Mouse (Mus musculus) ES-E14 (cell line): ENCODE results near the gene Atp6v0a1. TPM values are rescaled to one million over a fixed set of nuclear protein-coding genes. Genes with fewer than 3 reads are reported as not detected.

Experiments used
- DNase-seq: peaks from one replicate; pipeline ENCODE4 v3.0.0-alpha.2; 2013; ENCODE audit warnings: low read depth, low spot score
- H3K27ac ChIP-seq: 2 replicates; pipeline ENCODE4 v1.5.1; 2012; ENCODE audit warnings: low read depth, mild to moderate bottlenecking, low read length, moderate library complexity, mixed read lengths; ENCODE audit not compliant: poor library complexity, insufficient read depth, severe bottlenecking
- H3K36me3 ChIP-seq: 2 replicates; pipeline ENCODE4 v1.6.1; 2012; ENCODE audit warnings: mild to moderate bottlenecking, low read length, moderate library complexity, mixed read lengths; ENCODE audit not compliant: control insufficient read depth, poor library complexity, insufficient read depth, severe bottlenecking
- H3K4me1 ChIP-seq, 2 experiments: fragments of 150-350 bp in 1 of 2; sonication (generic) in 1 of 2; 2 replicates each; pipeline ENCODE4 v1.6.1; 2012; ENCODE audit warnings: low read length in 2 of 2, mild to moderate bottlenecking in 1 of 2, mixed read lengths in 1 of 2; ENCODE audit not compliant: control insufficient read depth in 2 of 2, insufficient read depth in 2 of 2, poor library complexity in 1 of 2
- H3K4me3 ChIP-seq, 2 experiments: fragments of 150-350 bp in 1 of 2; sonication (generic) in 1 of 2; 2 replicates each; pipeline ENCODE4 v1.5.1; 2012; ENCODE audit warnings: low read length in 2 of 2, low read depth in 1 of 2, mild to moderate bottlenecking in 1 of 2, mixed read lengths in 1 of 2; ENCODE audit not compliant: insufficient read depth in 1 of 2, poor library complexity in 1 of 2, severe bottlenecking in 1 of 2
- H3K9ac ChIP-seq: 2 replicates; pipeline ENCODE4 v1.6.1; 2012; ENCODE audit warnings: low read depth, mild to moderate bottlenecking, low read length, mixed read lengths; ENCODE audit not compliant: poor library complexity, insufficient read depth, severe bottlenecking
- H3K9me3 ChIP-seq: fragments of 150-350 bp; sonication (generic); 2 replicates; pipeline ENCODE4 v1.6.1; 2012; ENCODE audit warnings: low read depth, mild to moderate bottlenecking, low read length; ENCODE audit not compliant: control insufficient read depth, insufficient read depth
- CHD2 ChIP-seq: IDR thresholded peaks from 2 replicates; pipeline ENCODE4 v1.6.1; 2014; ENCODE audit warnings: mild to moderate bottlenecking, low read depth, low read length, inconsistent platforms
- HCFC1 ChIP-seq: IDR thresholded peaks from 2 replicates; pipeline ENCODE4 v1.6.1; 2012; ENCODE audit warnings: low read length, inconsistent platforms, borderline replicate concordance; ENCODE audit not compliant: insufficient read depth
- MAFK ChIP-seq: IDR thresholded peaks from 2 replicates; pipeline ENCODE4 v1.6.1; 2014; ENCODE audit warnings: mild to moderate bottlenecking, low read depth, low read length, inconsistent platforms; ENCODE audit not compliant: insufficient read depth
- ZC3H11A ChIP-seq: IDR thresholded peaks from 2 replicates; pipeline ENCODE4 v1.6.1; 2012; ENCODE audit warnings: low read depth, mild to moderate bottlenecking, inconsistent platforms, low read length, borderline replicate concordance
- ZNF384 ChIP-seq: IDR thresholded peaks from 2 replicates; pipeline ENCODE4 v1.6.1; 2012; ENCODE audit warnings: low read depth, low read length, inconsistent platforms
- in situ Hi-C, 2 experiments: fragments of 600-800 bp; cut with MboI; formaldehyde crosslinking; loops; one replicate each; pipeline ENCODE4 v1.15.1; 2025; ENCODE audit warnings: low sequenced_read_pairs in 2 of 2, inconsistent platforms in 1 of 2; ENCODE audit not compliant: unreplicated experiment in 2 of 2
- total RNA-seq: library from RNA; depleted of rRNA; stranded (reverse); fragments of 300-350 nt; gene quantifications from 2 replicates; pipeline ENCODE4 v1.2.3, GENCODE M21; 2012

The Atp6v0a1 gene
- total RNA-seq, 1 experiment: 38.1 TPM

- in situ Hi-C loops: no loop called here
- H3K4me3 ChIP-seq: peak overlapping the region; percentile 76 to 83
- TF ChIP-seq ZNF384 (no peak), CHD2 (no peak), HCFC1 (no peak), ZC3H11A (no peak), MAFK (no peak)
- no peaks in the 10 kb centered on the region for H3K9me3 ChIP-seq
- no peak for DNase-seq
- peak overlapping the region; percentile 80 for H3K9ac ChIP-seq
- no peak overlapping the region for H3K27ac ChIP-seq
- peaks cover 34% of the 10 kb centered on the region for H3K36me3 ChIP-seq
- peaks cover 3 to 8% of the 10 kb centered on the region in 2 experiments; a peak in 2 of 4 replicates for H3K4me1 ChIP-seq
These were observed 78.4 kb downstream of the Atp6v0a1 start for GRCm38 (mm10) chr11:101087682-101088055.

GRCm38 (mm10) chr11:101089931-101090330 lies 80.7 kb downstream of the Atp6v0a1 start:
- Histone ChIP-seq H3K4me3 (no peak overlapping the region), H3K9ac (no peak overlapping the region), H3K4me1 (peaks cover 3 to 8% of the 10 kb centered on the region in 2 experiments; a peak in 3 of 4 replicates), H3K36me3 (peaks cover 39% of the 10 kb centered on the region), H3K27ac (no peak overlapping the region), H3K9me3 (no peaks in the 10 kb centered on the region)
- in situ Hi-C loops: no loop called here
- no peak for TF ChIP-seq ZC3H11A
- TF ChIP-seq CHD2: no peak
- TF ChIP-seq ZNF384: no peak
- no peak for TF ChIP-seq MAFK
- no peak for TF ChIP-seq HCFC1
- no peak for DNase-seq

- no peak for DNase-seq
- in situ Hi-C loops: no loop called here
- no peaks in the 10 kb centered on the region for H3K9me3 ChIP-seq
- peak overlapping the region; percentile 82 to 91 for H3K4me3 ChIP-seq
- peak overlapping the region; percentile 24; the same call in 1 of the 2 replicates for H3K27ac ChIP-seq
- peak overlapping the region; percentile 91 for H3K9ac ChIP-seq
- no peak for TF ChIP-seq ZC3H11A
- H3K4me1 ChIP-seq: peaks cover 0 to 3% of the 10 kb centered on the region in 2 experiments; a peak in 1 of 4 replicates
- peaks cover 43% of the 10 kb centered on the region for H3K36me3 ChIP-seq
These were observed 85.7 kb downstream of the Atp6v0a1 start for GRCm38 (mm10) chr11:101094930-101095313.

GRCm38 (mm10) chr11:101095314-101096024 lies 86.2 kb downstream of the Atp6v0a1 start, which contains the start of gene Psmc3ip:
TSS of gene Psmc3ip (minus strand) at chr11:101095436.
- TF ChIP-seq ZC3H11A (no peak), CHD2 (0 out of 2 replicates have a peak, but pooled peaks have one; percentile 38)
- Histone ChIP-seq H3K4me3 (peak within 1 kb of the TSS; percentile 82 to 91), H3K36me3 (peaks cover 45% of the 10 kb centered on the region), H3K4me1 (peaks cover 0 to 3% of the 10 kb centered on the region in 2 experiments; a peak in 1 of 4 replicates), H3K9me3 (no peaks in the 10 kb centered on the region), H3K9ac (peak within 1 kb of the TSS; percentile 91), H3K27ac (peak within 1 kb of the TSS; percentile 24; the same call in 1 of the 2 replicates)
- peak; percentile 94 for DNase-seq
- in situ Hi-C loops: no loop called here

DNA sequence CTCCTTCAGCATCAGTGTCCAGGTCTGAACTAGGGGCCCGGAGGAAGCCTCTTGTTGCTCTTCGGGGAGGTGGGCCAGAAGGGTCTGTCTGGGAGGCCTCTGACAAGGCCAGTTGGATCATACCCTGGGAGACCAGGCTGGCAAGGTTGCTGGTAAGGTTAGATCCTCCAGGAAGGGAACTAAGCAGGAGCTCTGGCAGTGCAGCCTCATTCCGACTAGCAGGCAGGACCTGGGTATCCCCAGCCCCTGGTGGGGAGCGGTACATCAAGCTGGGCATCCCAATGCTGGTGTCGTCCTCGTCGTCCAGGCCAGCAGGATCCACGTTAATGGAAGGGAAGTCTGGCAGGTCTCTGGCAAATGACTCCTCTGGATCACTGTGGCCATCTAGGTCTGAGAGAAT lies 89.0 kb downstream of the Atp6v0a1 start:
- in situ Hi-C loops: no loop called here
- no peak for DNase-seq
- Histone ChIP-seq H3K27ac (no peak overlapping the region), H3K4me3 (no peak overlapping the region), H3K9me3 (no peaks in the 10 kb centered on the region), H3K9ac (no peak overlapping the region), H3K4me1 (peaks cover 0 to 3% of the 10 kb centered on the region in 2 experiments; a peak in 1 of 4 replicates), H3K36me3 (peaks cover 33% of the 10 kb centered on the region)
- no peak for TF ChIP-seq ZNF384
- TF ChIP-seq CHD2: no peak
- no peak for TF ChIP-seq MAFK
- TF ChIP-seq HCFC1: no peak
- TF ChIP-seq ZC3H11A: no peak
